Mouse (Mus musculus): ENCODE data around the gene Bnipl. TPM values are rescaled to one million over a fixed set of nuclear protein-coding genes. Genes with fewer than 3 reads are reported as not detected.

Gene Bnipl
- polyA plus RNA-seq, 1 experiment from 2014 or later: 0.60 TPM

- 86% methylated on average over 5 of the region's 5 CpGs for WGBS
Measured at GRCm38 (mm10) chr3:95246465-95247231, 4.3 kb downstream of the Bnipl start.

DNA sequence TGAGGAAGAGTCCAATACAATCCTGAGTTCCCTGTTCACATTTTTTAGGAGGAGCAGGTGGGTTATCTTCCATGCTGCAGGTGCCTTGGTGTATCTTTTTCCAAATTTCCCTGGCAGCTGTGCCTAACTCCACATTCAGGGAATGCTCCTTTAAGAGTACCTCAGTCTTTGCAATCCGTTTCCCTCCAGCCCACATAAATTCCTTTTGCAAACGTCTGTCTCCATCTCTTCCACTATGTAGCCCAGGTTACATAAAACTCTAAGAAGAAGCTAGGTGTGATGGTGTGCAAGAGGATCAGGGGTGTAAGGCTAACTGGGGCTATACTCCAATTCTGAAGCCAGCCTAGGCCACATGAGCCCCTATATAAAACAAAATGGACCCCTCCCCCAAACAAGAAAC, 7.9 kb downstream of the Bnipl start:
- WGBS: 85% methylated on average over 2 of the region's 2 CpGs
- DNase-seq (ENCODE audit: low spot score): no peak

More at GRCm38 (mm10) chr3:95246465-95247231, 4.3 kb downstream of the Bnipl start:
- Histone ChIP-seq H3K36me3 (peaks cover 8% of the 10 kb centered on the region), H3K27ac (no peak overlapping the region), H3K27me3 (ENCODE audit: insufficient read depth, poor library complexity, severe bottlenecking) (no peaks in the 10 kb centered on the region), H3K9me3 (no peaks in the 10 kb centered on the region), H3K4me3 (no peak overlapping the region), H3K4me1 (replicated peaks) (no peaks in the 10 kb centered on the region)
- no peak for DNase-seq (ENCODE audit: low spot score)

GRCm38 (mm10) chr3:95241498-95241897, 9.5 kb downstream of the Bnipl start, which contains the start of gene Gm128:
Gene Gm128 (minus strand): TSS chr3:95241598.
- DNase-seq (ENCODE audit: low spot score): no peak
- Histone ChIP-seq H3K4me3 (peak within 1 kb of the TSS; percentile 16), H3K27ac (peak within 1 kb of the TSS; percentile 57; the same call in 1 of the 2 replicates), H3K27me3 (ENCODE audit: insufficient read depth, poor library complexity, severe bottlenecking) (no peaks in the 10 kb centered on the region), H3K4me1 (replicated peaks) (peaks cover 13% of the 10 kb centered on the region), H3K36me3 (peaks cover 31% of the 10 kb centered on the region), H3K9me3 (no peaks in the 10 kb centered on the region)
- WGBS: 76% methylated on average over 7 of the region's 7 CpGs

More for the DNA sequence above, 7.9 kb downstream of the Bnipl start:
- Histone ChIP-seq H3K4me1 (replicated peaks) (peaks cover 13% of the 10 kb centered on the region), H3K9me3 (no peaks in the 10 kb centered on the region), H3K27ac (no peak overlapping the region), H3K4me3 (no peak overlapping the region), H3K27me3 (ENCODE audit: insufficient read depth, poor library complexity, severe bottlenecking) (no peaks in the 10 kb centered on the region), H3K36me3 (peaks cover 16% of the 10 kb centered on the region)

DNA sequence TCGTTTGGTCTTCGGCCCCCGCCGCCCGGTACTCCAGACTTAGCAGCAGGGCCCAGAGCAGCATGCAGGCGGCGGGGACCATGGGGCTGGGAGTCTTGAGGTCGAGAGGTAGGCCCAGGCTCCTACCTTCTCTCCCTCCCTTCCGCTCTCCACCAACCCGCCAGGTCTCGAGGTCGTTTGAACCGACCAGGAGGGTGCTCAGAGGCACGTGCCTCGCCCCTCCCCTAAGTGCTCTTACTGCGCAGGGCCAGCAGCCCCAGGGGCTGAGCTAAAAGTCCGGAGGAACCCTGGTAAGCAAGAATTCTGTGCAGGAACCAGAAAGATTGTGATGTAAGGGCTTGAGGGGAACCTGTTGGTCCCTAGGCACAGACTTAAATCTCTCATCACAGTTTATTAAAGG, 10.1 kb downstream of the Bnipl start:
- peaks cover 37% of the 10 kb centered on the region for H3K36me3 ChIP-seq
- DNase-seq (ENCODE audit: low spot score): no peak
- no peaks in the 10 kb centered on the region for H3K9me3 ChIP-seq
- WGBS: 33% methylated on average over 17 of the region's 17 CpGs
- H3K27ac ChIP-seq: peak overlapping the region; percentile 57; the same call in 1 of the 2 replicates
- H3K27me3 ChIP-seq (ENCODE audit: insufficient read depth, poor library complexity, severe bottlenecking): no peaks in the 10 kb centered on the region
- peak overlapping the region; percentile 16 for H3K4me3 ChIP-seq
- H3K4me1 ChIP-seq (replicated peaks): peaks cover 14% of the 10 kb centered on the region

DNA sequence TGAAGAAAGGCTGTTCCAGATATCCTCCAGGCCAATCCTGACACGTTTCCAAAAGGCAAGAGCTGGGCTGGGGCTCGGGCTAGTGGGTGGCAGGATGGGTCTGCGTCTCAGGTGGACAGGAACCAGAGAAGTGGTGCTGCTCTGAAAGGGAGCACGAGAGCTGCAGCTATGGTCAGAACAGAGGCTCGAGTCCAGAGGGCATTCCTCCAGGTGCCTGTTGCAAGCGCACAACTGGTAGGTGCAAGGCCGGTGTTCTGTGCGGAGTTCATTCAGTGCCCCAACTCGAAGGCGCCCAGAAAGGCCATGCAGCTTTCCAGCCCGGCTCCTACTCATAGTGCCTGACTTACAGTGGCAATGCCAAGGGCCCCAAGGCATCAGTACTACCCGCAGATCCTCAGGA, 11.0 kb downstream of the Bnipl start:
- peaks cover 40% of the 10 kb centered on the region for H3K36me3 ChIP-seq
- no peaks in the 10 kb centered on the region for H3K27me3 ChIP-seq (ENCODE audit: insufficient read depth, poor library complexity, severe bottlenecking)
- H3K4me3 ChIP-seq: no peak overlapping the region
- 91% methylated on average over 12 of the region's 12 CpGs for WGBS
- H3K27ac ChIP-seq: no peak overlapping the region
- no peaks in the 10 kb centered on the region for H3K9me3 ChIP-seq
- H3K4me1 ChIP-seq (replicated peaks): peaks cover 23% of the 10 kb centered on the region
- DNase-seq (ENCODE audit: low spot score): no peak

- no peaks in the 10 kb centered on the region for H3K27me3 ChIP-seq (ENCODE audit: insufficient read depth, poor library complexity, severe bottlenecking)
- peaks cover 49% of the 10 kb centered on the region for H3K36me3 ChIP-seq
- no peak for DNase-seq (ENCODE audit: low spot score)
- no peaks in the 10 kb centered on the region for H3K9me3 ChIP-seq
- peaks cover 25% of the 10 kb centered on the region for H3K4me1 ChIP-seq (replicated peaks)
- WGBS: 87% methylated on average over 6 of the region's 6 CpGs
- no peak overlapping the region for H3K27ac ChIP-seq
- no peak overlapping the region for H3K4me3 ChIP-seq
Measured at GRCm38 (mm10) chr3:95239022-95239421, 12.0 kb downstream of the Bnipl start.

GRCm38 (mm10) chr3:95237541-95238099, 13.4 kb downstream of the Bnipl start:
- Histone ChIP-seq H3K36me3 (peaks cover 63% of the 10 kb centered on the region), H3K9me3 (no peaks in the 10 kb centered on the region), H3K27ac (no peak overlapping the region), H3K4me3 (no peak overlapping the region), H3K4me1 (replicated peaks) (peaks cover 25% of the 10 kb centered on the region), H3K27me3 (ENCODE audit: insufficient read depth, poor library complexity, severe bottlenecking) (no peaks in the 10 kb centered on the region)
- WGBS: 91% methylated on average over 8 of the region's 8 CpGs
- DNase-seq (ENCODE audit: low spot score): no peak

DNA sequence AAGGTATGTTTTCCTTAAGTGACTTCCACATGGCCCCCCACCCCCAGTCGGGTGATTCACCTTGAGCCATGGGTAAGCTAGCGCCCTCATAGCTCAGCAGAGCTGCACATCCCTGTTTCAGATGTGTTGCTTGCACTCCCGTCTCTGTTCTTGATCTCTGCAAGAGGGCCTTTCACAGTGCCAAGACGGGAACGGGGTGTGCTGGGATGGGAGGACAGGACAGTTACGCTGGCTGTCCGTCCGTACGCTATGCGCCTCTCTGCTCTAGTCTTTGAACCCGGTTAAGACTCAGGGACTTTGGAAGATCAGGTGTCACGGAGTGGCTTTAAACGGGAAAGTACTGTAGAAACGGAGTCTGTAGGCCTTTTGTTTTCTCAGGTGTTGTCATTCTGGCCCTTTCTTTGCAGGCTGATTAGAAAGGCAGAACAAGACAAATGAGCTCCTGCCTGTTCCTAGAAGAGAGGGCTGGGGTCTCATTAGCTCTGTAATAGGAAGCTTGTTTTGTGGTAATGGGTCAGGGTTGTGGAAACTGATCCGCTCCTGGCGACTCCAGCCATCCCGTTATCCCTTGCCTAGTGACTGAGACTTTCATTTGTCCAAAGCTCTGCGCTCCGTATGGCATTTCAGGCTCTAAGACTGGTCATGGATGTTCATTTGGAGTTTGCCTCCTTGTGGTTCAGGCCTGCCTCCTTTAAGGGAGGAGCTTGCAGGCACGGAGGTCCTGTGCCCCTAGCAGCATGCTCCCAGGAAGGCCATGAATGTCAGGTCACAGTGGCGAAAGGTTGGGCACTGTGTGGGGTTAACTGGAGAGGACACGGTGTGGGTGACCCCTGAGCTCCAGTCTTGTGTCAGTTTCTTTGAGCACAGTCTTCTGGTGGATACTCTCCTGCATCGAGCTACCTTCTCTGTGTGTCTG, 15.3 kb downstream of the Bnipl start:
- Histone ChIP-seq H3K27me3 (ENCODE audit: insufficient read depth, poor library complexity, severe bottlenecking) (no peaks in the 10 kb centered on the region), H3K27ac (no peak overlapping the region), H3K9me3 (no peaks in the 10 kb centered on the region), H3K4me3 (no peak overlapping the region), H3K4me1 (replicated peaks) (peaks cover 30% of the 10 kb centered on the region), H3K36me3 (peaks cover 79% of the 10 kb centered on the region)
- 68% methylated on average over 23 of the region's 23 CpGs for WGBS
- DNase-seq (ENCODE audit: low spot score): no peak

- Histone ChIP-seq H3K27me3 (ENCODE audit: insufficient read depth, poor library complexity, severe bottlenecking) (no peaks in the 10 kb centered on the region), H3K9me3 (no peaks in the 10 kb centered on the region), H3K27ac (no peak overlapping the region), H3K4me1 (replicated peaks) (peaks cover 41% of the 10 kb centered on the region), H3K36me3 (peaks cover 73% of the 10 kb centered on the region), H3K4me3 (no peak overlapping the region)
- 89% methylated on average over 16 of the region's 16 CpGs for WGBS
- DNase-seq (ENCODE audit: low spot score): no peak
Measured at GRCm38 (mm10) chr3:95233303-95233980, 17.6 kb downstream of the Bnipl start.

- Histone ChIP-seq H3K36me3 (peaks cover 66% of the 10 kb centered on the region), H3K27ac (no peak overlapping the region), H3K9me3 (no peaks in the 10 kb centered on the region), H3K4me1 (replicated peaks) (peaks cover 41% of the 10 kb centered on the region), H3K27me3 (ENCODE audit: insufficient read depth, poor library complexity, severe bottlenecking) (no peaks in the 10 kb centered on the region), H3K4me3 (no peak overlapping the region)
- 91% methylated on average over 7 of the region's 7 CpGs for WGBS
- no peak for DNase-seq (ENCODE audit: low spot score)
Measured at GRCm38 (mm10) chr3:95232771-95233170, 18.2 kb downstream of the Bnipl start.

DNA sequence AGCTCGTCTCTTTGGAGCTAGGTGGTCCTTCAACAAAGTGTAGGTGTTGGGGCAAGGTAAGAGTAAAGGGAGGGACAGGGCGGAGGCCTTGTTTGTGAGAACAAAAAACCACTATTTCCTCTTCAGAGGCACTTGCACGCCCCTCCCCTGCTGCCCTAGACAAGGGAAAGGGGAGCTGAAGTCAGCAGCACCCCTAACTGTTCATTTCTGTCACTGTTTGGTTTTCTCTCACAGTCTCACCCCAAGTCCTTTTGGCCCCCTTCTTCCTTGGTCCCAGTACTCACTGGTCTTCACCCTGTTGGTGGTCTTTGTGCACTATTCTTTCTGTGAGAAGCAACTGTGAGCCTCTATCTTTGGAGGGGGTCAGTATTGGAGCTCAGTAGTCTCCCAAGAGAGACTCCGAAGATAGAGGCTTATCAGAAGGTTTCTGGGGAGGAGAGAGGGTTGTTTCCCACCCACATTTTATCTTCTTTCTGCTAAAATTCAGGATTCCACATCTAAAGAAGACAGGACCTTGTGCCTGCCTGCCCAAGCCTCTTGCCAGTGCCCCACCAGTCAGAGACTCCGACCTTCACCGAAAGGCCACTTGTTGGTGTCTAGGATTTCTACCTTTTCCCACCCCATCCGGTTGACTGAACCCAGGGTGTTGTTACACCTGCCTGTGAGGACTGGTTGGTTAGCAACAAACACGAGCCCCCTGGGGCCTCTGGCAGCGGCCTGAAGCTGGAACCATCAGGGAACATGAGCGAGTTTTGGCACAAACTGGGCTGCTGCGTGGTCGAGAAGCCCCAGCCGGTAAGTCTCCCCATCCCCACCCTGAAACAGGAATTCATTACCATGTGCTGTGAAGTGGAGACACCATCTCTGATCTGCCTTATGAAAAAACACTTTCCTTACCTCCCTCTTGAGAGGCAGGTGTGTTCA, 19.4 kb downstream of the Bnipl start, which contains the start of gene Mllt11:
Mllt11 (minus strand) TSS at position 874 of the 924 bp plus-strand sequence.
- peak within 1 kb of the TSS; percentile 98 for H3K4me3 ChIP-seq
- peaks cover 55% of the 10 kb centered on the region for H3K36me3 ChIP-seq
- peaks cover 52% of the 10 kb centered on the region for H3K4me1 ChIP-seq (replicated peaks)
- no peaks in the 10 kb centered on the region for H3K9me3 ChIP-seq
- WGBS: 81% methylated on average over 13 of the region's 13 CpGs
- peak within 1 kb of the TSS; percentile 98 for H3K27ac ChIP-seq
- DNase-seq (ENCODE audit: low spot score): no peak
- H3K27me3 ChIP-seq (ENCODE audit: insufficient read depth, poor library complexity, severe bottlenecking): no peaks in the 10 kb centered on the region
